Mouse (Mus musculus) frontal cortex, postnatal 14 days (tissue): ENCODE measurements around the gene Lrrc61.

Source experiments
- DNase-seq, 2 experiments: peaks; one replicate each; pipeline ENCODE4 v3.0.0; 2022; ENCODE audit warnings: low spot score in 2 of 2

Lrrc61 gene

DNA sequence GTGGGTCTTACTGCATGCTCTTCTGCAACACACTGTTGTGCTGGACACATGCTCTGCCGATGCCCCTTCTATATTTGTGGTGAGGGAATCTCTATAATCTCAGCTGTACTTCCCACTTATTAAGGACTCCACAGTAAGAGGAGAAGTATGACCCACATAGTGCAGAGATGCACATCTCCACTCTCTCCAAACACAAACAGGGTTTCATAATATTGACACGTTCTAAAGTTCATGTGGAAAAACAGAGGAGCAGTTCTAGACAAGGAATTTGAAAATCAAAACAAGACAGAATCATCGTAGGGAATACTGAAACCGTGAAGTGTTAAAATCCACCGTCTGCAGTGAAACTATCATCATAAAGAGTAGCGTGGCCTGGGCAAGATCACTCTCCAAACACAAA is 37.3 kb downstream of the Lrrc61 start:
- no peak for DNase-seq

DNA sequence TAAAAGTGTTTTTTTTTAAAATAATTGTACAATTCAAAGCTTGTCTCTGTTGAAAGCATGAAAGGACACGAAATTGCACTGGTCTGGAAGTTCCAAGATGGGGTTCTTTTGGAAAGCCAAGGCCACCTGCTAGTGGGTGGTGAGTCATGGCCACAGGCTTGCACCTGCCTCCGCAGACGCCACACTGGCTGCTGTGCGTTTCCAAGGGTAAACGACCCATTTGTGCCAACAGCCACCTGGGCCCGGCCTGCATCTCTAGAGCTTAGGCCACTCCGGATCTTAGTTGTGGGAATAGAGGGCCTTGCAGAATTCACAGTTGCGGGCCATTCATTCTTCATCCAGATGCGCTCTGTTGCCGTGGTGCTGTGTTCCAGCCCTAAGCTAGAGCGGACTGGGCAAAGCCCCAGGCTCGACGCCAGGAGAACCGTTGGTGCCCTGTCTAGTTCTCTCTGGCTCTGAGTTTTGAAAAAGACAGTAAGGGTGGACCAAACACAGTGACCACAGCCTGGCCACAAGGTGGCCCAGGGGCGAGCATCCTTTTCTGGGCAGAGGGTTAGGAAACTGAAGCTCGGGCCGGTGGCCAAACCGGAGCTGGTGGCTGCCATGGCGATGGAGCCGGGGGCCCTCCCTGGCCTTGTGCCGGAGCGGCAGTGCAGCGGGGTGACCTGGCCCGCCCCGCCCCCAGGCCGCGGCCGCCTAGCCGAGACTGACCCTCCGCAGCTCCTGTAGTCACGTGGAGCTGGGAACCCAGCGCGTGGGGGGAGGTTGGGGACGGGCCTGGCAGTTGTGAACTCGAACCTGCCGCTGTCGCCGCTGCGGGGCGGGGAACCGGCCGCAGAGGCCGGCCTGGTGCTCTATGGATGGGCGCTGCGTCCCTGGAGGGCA is 38.8 kb downstream of the Lrrc61 start, which contains the start of the genes Repin1 and Gm44965:
TSS of gene Repin1 (plus strand) at position 726 of the 885 bp plus-strand sequence.
TSS of gene Gm44965 (plus strand) at position 784 of the 885 bp plus-strand sequence.
- DNase-seq: peak; percentile 87 to 88

GRCm38 (mm10) chr6:48594043-48594738 is 39.6 kb downstream of the Lrrc61 start:
- peak; percentile 45 to 59 for DNase-seq

DNA sequence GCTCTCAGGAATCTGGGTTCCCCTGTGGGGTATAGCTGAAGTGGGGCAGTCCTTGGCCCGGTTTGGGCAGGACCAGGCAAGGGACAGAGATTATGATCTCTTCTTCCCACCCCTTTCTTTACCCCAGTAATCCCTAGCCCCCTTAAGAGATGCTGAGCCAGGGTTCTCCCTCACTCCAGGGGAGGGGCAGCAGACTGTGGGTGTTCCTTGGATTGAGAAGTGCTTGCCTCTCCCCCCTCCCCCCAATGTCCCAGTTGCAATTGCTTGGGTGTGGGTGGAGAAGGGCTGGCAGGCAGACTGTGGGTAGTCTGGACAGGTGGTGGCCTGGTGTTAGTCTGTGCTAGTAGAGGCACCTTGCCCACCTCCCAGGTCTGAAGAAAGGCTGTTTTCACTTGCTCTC is 40.7 kb downstream of the Lrrc61 start:
- no peak for DNase-seq

DNA sequence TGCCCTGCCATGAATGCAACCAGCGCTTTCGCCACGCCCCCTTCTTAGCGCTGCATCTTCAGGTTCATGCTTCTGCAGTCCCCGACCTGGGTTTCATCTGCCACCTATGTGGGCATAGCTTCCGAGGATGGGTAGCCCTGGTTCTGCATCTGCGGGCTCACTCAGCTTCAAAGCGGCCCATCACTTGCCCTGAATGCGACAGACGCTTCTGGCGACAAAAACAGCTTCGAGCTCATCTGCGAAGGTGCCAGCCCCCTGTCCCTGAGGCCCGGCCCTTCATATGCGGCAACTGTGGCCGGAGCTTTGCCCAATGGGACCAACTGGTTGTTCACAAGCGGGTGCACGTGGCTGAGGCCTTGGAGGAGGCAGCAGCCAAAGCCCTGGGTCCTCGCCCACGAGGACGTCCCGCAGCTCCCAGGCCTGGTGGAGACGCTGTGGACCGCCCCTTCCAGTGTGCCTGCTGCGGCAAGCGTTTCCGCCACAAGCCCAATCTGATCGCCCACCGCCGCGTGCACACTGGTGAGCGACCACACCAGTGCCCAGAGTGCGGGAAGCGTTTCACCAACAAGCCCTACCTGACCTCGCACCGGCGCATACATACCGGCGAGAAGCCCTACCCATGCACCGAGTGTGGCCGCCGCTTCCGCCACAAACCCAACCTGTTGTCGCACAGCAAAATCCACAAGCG is 42.1 kb downstream of the Lrrc61 start:
- no peak for DNase-seq

DNA sequence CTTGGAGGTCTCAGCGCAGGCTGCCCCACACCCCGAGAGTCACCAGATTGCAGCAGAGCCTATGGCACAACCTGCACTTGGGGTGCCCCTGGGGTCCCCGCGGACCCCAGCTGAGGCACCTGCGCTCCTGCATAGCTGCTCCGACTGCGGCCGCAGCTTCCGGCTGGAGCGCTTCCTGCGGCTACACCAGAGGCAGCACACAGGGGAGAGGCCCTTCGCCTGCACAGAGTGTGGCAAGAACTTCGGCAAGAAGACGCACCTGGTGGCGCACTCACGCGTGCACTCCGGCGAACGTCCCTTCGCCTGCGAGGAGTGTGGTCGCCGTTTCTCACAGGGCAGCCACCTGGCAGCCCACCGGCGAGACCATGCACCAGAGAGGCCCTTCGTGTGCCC is 42.6 kb downstream of the Lrrc61 start:
- no peak for DNase-seq

- DNase-seq: no peak
Measured at GRCm38 (mm10) chr6:48600594-48600993, 46.0 kb downstream of the Lrrc61 start.

GRCm38 (mm10) chr6:48601271-48602079 is 46.9 kb downstream of the Lrrc61 start, which contains the start of gene Zfp775:
TSS of gene Zfp775 (plus strand) at chr6:48602063.
- DNase-seq: peak; percentile 90 to 95

DNA sequence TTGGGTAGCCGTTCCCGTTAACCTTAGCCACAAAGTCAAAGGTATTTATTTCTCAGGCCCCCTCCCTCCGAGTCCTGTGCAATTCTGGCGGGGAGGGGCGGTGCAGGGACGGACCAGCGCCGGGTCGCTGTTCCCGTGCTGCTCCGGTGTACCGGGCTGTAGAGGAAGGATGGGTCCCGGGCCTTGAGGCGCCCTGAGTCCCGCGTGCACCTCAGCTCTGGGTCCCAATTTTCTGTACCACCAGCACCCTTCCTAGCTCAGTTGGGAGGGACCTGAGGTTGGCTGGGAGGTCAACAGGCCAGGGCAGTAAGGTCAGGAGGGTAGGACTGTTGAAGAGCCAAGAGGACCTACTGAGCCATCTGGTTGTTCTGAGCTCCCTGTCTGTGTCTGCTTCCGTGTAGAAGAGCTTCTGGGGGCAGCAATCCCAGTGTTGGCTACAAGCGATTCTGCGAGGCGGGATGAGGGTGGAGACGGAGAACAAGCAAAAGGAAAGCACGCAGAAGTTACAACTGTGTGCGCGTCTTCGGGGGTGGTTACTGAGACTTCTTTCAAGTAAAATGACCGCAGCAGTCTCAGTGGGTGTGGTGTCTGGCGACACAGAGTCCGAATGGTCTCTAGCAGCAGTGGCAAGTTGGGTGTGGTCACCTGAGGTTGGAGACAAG is 47.6 kb downstream of the Lrrc61 start:
- DNase-seq: peak in 1 of 2 experiments; percentile 33

DNA sequence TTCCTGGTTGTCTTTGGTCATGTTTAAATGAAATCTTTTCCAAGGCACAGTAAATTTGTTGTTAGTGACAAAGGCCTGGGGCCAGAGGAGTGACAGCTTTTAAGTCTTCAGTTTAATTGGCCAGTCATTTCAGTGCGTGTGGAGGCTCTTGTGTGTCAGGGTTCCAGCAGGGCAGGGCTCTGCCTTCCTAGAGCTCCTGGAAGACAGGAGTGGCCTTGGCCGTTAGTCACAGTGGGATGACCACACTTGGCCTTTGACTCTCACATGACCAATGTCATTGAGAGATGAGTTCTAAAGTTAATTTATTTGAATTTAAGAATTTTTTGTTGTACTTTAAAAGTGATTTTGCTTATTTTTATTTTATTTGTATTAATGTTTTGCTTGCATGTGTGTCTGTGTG is 53.5 kb downstream of the Lrrc61 start:
- no peak for DNase-seq

DNA sequence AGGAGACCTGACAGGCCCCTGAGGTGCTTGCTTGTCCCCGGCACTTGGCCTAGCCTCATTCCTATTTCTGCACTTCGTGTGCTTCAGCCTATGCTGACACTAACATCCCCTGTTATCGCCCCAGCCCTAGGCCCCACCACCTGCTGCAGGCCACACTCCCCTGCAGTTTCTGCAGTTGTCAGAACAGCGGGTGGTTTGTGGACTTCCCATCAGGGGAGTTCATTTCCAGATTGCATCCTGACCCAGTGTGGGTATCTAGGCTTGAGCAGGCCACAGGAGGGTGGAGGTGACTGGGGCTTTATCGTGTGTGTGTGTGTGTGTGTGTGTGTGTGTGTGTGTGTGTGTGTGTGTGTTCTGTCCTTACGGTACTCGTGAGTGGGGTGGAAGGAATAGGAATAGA is 54.9 kb downstream of the Lrrc61 start:
- no peak for DNase-seq

GRCm38 (mm10) chr6:48610657-48611056 is 56.1 kb downstream of the Lrrc61 start:
- no peak for DNase-seq

- no peak for DNase-seq
Measured at GRCm38 (mm10) chr6:48613464-48613863, 58.9 kb downstream of the Lrrc61 start.

- DNase-seq: no peak
Measured at GRCm38 (mm10) chr6:48614756-48615155, 60.2 kb downstream of the Lrrc61 start.

GRCm38 (mm10) chr6:48620031-48620430 is 65.4 kb downstream of the Lrrc61 start:
- DNase-seq: no peak
